Mouse (Mus musculus): ENCODE results near the gene Ak5.

DNA sequence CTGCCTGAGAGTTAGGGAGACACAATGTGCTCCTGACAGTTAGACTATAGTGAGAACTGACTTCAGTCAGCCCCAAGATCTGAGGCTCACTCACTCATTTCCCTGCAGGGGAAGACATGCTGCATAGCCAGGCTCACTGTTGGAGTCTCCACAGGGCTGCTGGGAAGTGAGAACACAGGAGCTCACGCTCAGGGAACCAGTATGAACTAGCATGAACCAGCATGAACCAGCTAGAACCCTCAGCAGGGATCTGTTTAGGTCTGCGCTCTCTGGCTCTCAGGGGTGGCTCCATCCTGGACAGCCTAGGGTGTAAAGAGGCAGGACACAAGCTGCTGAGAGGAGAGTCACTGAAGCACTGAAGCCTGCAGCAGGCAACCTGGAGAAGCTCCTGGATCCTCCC lies 81.2 kb downstream of the Ak5 start:
- TF ChIP-seq CTCF (IDR thresholded peaks at IDR 0.05; ENCODE audit: control insufficient read depth, insufficient read depth, insufficient read length) (no peak), USF1 (IDR thresholded peaks at IDR 0.05; ENCODE audit: low read depth) (no peak), MYOG (IDR thresholded peaks at IDR 0.05; ENCODE audit: control insufficient read depth, extremely low read depth, insufficient read length) (no peak), FOSL1 (IDR thresholded peaks at IDR 0.05; ENCODE audit: insufficient read depth, low read length, poor library complexity, severe bottlenecking) (no peak), CEBPB (IDR thresholded peaks at IDR 0.05; ENCODE audit: low read depth) (no peak)
